ENCODE assay signal across 21 mouse cellular contexts in genomic region chr6:6877346-6877910, GRCm38 (mm10). TPM values are rescaled to one million over a fixed set of nuclear protein-coding genes. Genes with fewer than 3 reads are reported as not detected.
A peak's percentile ranks its signal among the peaks of the same experiment; 100 is the strongest.
DNase-seq lines count a peak whose midpoint lies in the region; ATAC-seq and TF ChIP-seq lines count a peak whose summit lies in the region.
"Had no signal": no experiment of that assay in that cellular context is flagged by ENCODE, and none has a peak within 500 bp of the region (broad histone marks: within the 10 kb centered on the region; RNA-seq: fewer than 3 reads in every experiment).

No protein-coding gene starts in this region.

- 8% methylated on average over 5 of the region's 5 CpGs for WGBS in midbrain, embryonic 11.5 days
- WGBS in midbrain, embryonic 10.5 days = 9% methylated on average over 5 of the region's 5 CpGs
- 18% methylated on average over 5 of the region's 5 CpGs for WGBS in embryonic facial prominence, embryonic 11.5 days
- 14% methylated on average over 5 of the region's 5 CpGs for WGBS in forebrain, embryonic 16.5 days
- 12% methylated on average over 5 of the region's 5 CpGs for WGBS in stomach, postnatal 0 days

- no peak overlapping the region for H3K9ac ChIP-seq in midbrain, embryonic 11.5 days (ENCODE audit: low read length)
- H3K9ac ChIP-seq in embryonic facial prominence, embryonic 11.5 days (replicated peaks; ENCODE audit: low read length) = no peak overlapping the region; the same call in 1 of the 2 replicates
- H3K9ac ChIP-seq in forebrain, embryonic 16.5 days (replicated peaks; ENCODE audit: low read depth, low read length) = 0 out of 2 replicates have a peak overlapping the region, but pooled peaks have one; percentile 35
- H3K9ac ChIP-seq in stomach, postnatal 0 days (ENCODE audit: low read length) = no peak overlapping the region
- H3K9ac ChIP-seq: heart, embryonic 13.5 days; hindbrain, embryonic 12.5 days; kidney, embryonic 15.5 days; liver, embryonic 13.5 days; lung, embryonic 14.5 days had no signal

- H3K36me3 ChIP-seq in midbrain, embryonic 11.5 days (ENCODE audit: control insufficient read depth, insufficient read depth, low read length) = no peaks in the 10 kb centered on the region
- no peaks in the 10 kb centered on the region for H3K36me3 ChIP-seq in midbrain, embryonic 10.5 days
- H3K36me3 ChIP-seq in embryonic facial prominence, embryonic 11.5 days (replicated peaks; ENCODE audit: control insufficient read depth, insufficient read depth, low read depth, low read length) = no peaks in the 10 kb centered on the region
- H3K36me3 ChIP-seq in forebrain, embryonic 16.5 days (ENCODE audit: control insufficient read depth, insufficient read depth) = no peaks in the 10 kb centered on the region
- no peaks in the 10 kb centered on the region for H3K36me3 ChIP-seq in stomach, postnatal 0 days (ENCODE audit: control insufficient read depth, insufficient read depth, low read length)
- H3K36me3 ChIP-seq: G1E; heart, embryonic 13.5 days; hindbrain, embryonic 12.5 days; kidney, embryonic 15.5 days; liver, embryonic 13.5 days had no signal

- H3K27me3 ChIP-seq in midbrain, embryonic 11.5 days (ENCODE audit: control insufficient read depth, insufficient read depth, low read length) = peaks cover 97% of the 10 kb centered on the region
- H3K27me3 ChIP-seq in midbrain, embryonic 10.5 days (ENCODE audit: low read depth, poor library complexity, severe bottlenecking) = peaks cover 100% of the 10 kb centered on the region
- peaks cover 39% of the 10 kb centered on the region for H3K27me3 ChIP-seq in embryonic facial prominence, embryonic 11.5 days (ENCODE audit: control insufficient read depth, insufficient read depth, low read length)
- H3K27me3 ChIP-seq in forebrain, embryonic 16.5 days (replicated peaks; ENCODE audit: control insufficient read depth, insufficient read depth, low read length) = peaks cover 33% of the 10 kb centered on the region
- peaks cover 22% of the 10 kb centered on the region for H3K27me3 ChIP-seq in stomach, postnatal 0 days (ENCODE audit: control insufficient read depth, insufficient read depth, low read length)
- H3K27me3 ChIP-seq: CH12.LX had no signal

- TF ChIP-seq EP300 in stomach, postnatal 0 days (optimal IDR thresholded peaks at IDR 0.05) = no peak

- DNase-seq in midbrain, embryonic 11.5 days (ENCODE audit: low spot score, missing footprints) = peak; percentile 92
- no peak for DNase-seq in midbrain, embryonic 10.5 days (ENCODE audit: low spot score)
- peak; percentile 13 for DNase-seq in embryo, embryonic 11 days
- peak; percentile 12 for DNase-seq in embryonic facial prominence, embryonic 11.5 days (ENCODE audit: low spot score)
- DNase-seq in stomach, postnatal 0 days (ENCODE audit: low spot score) = no peak
- DNase-seq in right cerebral cortex, adult 18-20 months = no peak
- DNase-seq: adrenal gland, adult 2 months; B cell, adult 2 months; cerebellum, adult 11-12 months; gastrocnemius, postnatal 14 days; heart, postnatal 14 days; kidney, adult 11 months; liver, embryonic 13.5 days; lung, embryonic 14.5 days; thymus, adult 2 months had no signal

- no peaks in the 10 kb centered on the region for H3K9me3 ChIP-seq in midbrain, embryonic 11.5 days (ENCODE audit: control insufficient read depth, low read length)
- no peaks in the 10 kb centered on the region for H3K9me3 ChIP-seq in midbrain, embryonic 10.5 days (replicated peaks)
- no peaks in the 10 kb centered on the region for H3K9me3 ChIP-seq in embryonic facial prominence, embryonic 11.5 days (replicated peaks; ENCODE audit: control insufficient read depth, low read length)
- no peaks in the 10 kb centered on the region for H3K9me3 ChIP-seq in forebrain, embryonic 16.5 days (ENCODE audit: control insufficient read depth, low read length)
- no peaks in the 10 kb centered on the region for H3K9me3 ChIP-seq in stomach, postnatal 0 days (ENCODE audit: control insufficient read depth, low read length)
- H3K9me3 ChIP-seq: G1E; heart, embryonic 13.5 days; hindbrain, embryonic 12.5 days; kidney, embryonic 15.5 days; liver, embryonic 13.5 days had no signal

- ATAC-seq in midbrain, embryonic 11.5 days (ENCODE audit: low FRiP score) = no peak
- ATAC-seq in embryonic facial prominence, embryonic 11.5 days (replicated peaks; ENCODE audit: insufficient number of reproducible peaks, low FRiP score, low TSS enrichment, low read depth) = no peak
- ATAC-seq in forebrain, embryonic 16.5 days = no peak
- no peak for ATAC-seq in stomach, postnatal 0 days (ENCODE audit: low FRiP score, low TSS enrichment)

- no peak overlapping the region for H3K4me2 ChIP-seq in midbrain, embryonic 11.5 days
- H3K4me2 ChIP-seq in embryonic facial prominence, embryonic 11.5 days (ENCODE audit: low read depth, low read length) = peak overlapping the region; percentile 25; the same call in 1 of the 2 replicates
- H3K4me2 ChIP-seq in forebrain, embryonic 16.5 days (ENCODE audit: low read length) = peak overlapping the region; percentile 48
- H3K4me2 ChIP-seq in stomach, postnatal 0 days (replicated peaks; ENCODE audit: low read depth) = no peak overlapping the region
- H3K4me2 ChIP-seq: heart, embryonic 13.5 days; kidney, embryonic 15.5 days; liver, embryonic 13.5 days; lung, embryonic 14.5 days had no signal

- H3K4me3 ChIP-seq in midbrain, embryonic 11.5 days (ENCODE audit: low read depth, low read length) = no peak overlapping the region
- H3K4me3 ChIP-seq in midbrain, embryonic 10.5 days = no peak overlapping the region
- peak overlapping the region; percentile 66; the same call in 1 of the 2 replicates for H3K4me3 ChIP-seq in embryonic facial prominence, embryonic 11.5 days (ENCODE audit: low read depth, low read length)
- peak overlapping the region; percentile 74 for H3K4me3 ChIP-seq in forebrain, embryonic 16.5 days (replicated peaks; ENCODE audit: low read length)
- H3K4me3 ChIP-seq in stomach, postnatal 0 days (ENCODE audit: low read depth, low read length) = no peak overlapping the region
- H3K4me3 ChIP-seq: heart, embryonic 13.5 days; kidney, embryonic 15.5 days; liver, embryonic 13.5 days had no signal

- TF ChIP-seq CTCF in stomach, postnatal 0 days (IDR thresholded peaks at IDR 0.05; ENCODE audit: low read depth) = no peak

- peaks cover 9% of the 10 kb centered on the region; the same call in 1 of the 2 replicates for H3K4me1 ChIP-seq in midbrain, embryonic 11.5 days (ENCODE audit: control insufficient read depth, insufficient read depth, low read length)
- H3K4me1 ChIP-seq in midbrain, embryonic 10.5 days = peaks cover 48% of the 10 kb centered on the region
- peaks cover 2% of the 10 kb centered on the region; the same call in 1 of the 2 replicates for H3K4me1 ChIP-seq in embryonic facial prominence, embryonic 11.5 days (ENCODE audit: control insufficient read depth, insufficient read depth, low read length)
- peaks cover 24% of the 10 kb centered on the region for H3K4me1 ChIP-seq in forebrain, embryonic 16.5 days (replicated peaks; ENCODE audit: control insufficient read depth, insufficient read depth, low read length)
- 0 out of 2 replicates have a peak, but pooled peaks cover 3% of the 10 kb centered on the region for H3K4me1 ChIP-seq in stomach, postnatal 0 days (replicated peaks; ENCODE audit: control insufficient read depth, insufficient read depth)
- H3K4me1 ChIP-seq: liver, embryonic 13.5 days had no signal

- no peak overlapping the region for H3K27ac ChIP-seq in midbrain, embryonic 11.5 days (ENCODE audit: low read depth, low read length)
- H3K27ac ChIP-seq in midbrain, embryonic 10.5 days (replicated peaks) = no peak overlapping the region
- H3K27ac ChIP-seq in embryonic facial prominence, embryonic 11.5 days (replicated peaks; ENCODE audit: low read depth, low read length) = no peak overlapping the region
- peak overlapping the region; percentile 94 for H3K27ac ChIP-seq in forebrain, embryonic 16.5 days (ENCODE audit: low read length)
- H3K27ac ChIP-seq in stomach, postnatal 0 days (replicated peaks) = no peak overlapping the region
- H3K27ac ChIP-seq: heart, embryonic 13.5 days; hindbrain, embryonic 12.5 days; kidney, embryonic 15.5 days; liver, embryonic 13.5 days had no signal

RNA-seq across cellular contexts. Expression of gene Dlx5, which starts 4.5 kb away (rescaled TPM):
- polyA plus RNA-seq in midbrain, embryonic 11.5 days (2014; fragmentation: Nextera tagmentation; extraction: Ambion mirVana) = 5.2 and 7.7 TPM in 2 replicates
- polyA plus RNA-seq in midbrain, embryonic 10.5 days (2016; fragmentation: Nextera tagmentation; extraction: Ambion mirVana) = 4.5 and 8.9 TPM in 2 replicates
- 54.5 and 63.8 TPM in 2 replicates for polyA plus RNA-seq in embryonic facial prominence, embryonic 11.5 days (2014; fragmentation: Nextera tagmentation; extraction: Ambion mirVana)
- polyA plus RNA-seq in forebrain, embryonic 16.5 days (2015; fragmentation: Nextera tagmentation; extraction: Ambion mirVana) = 74.3 and 75.7 TPM in 2 replicates
- 6.2 and 7.1 TPM in 2 replicates for polyA plus RNA-seq in stomach, postnatal 0 days (2015; fragmentation: Nextera tagmentation; extraction: Ambion mirVana)
- polyA plus RNA-seq: G1E; liver, embryonic 13.5 days had no signal

RNA-seq across cellular contexts. Expression of gene Dlx6, which starts 14.3 kb away (rescaled TPM):
- 0.33 and 0.81 TPM in 2 replicates for polyA plus RNA-seq in midbrain, embryonic 11.5 days (2014; fragmentation: Nextera tagmentation; extraction: Ambion mirVana)
- polyA plus RNA-seq in midbrain, embryonic 10.5 days (2016; fragmentation: Nextera tagmentation; extraction: Ambion mirVana) = 0.48 and 0.79 TPM in 2 replicates
- 3.2 and 5.1 TPM in 2 replicates for polyA plus RNA-seq in embryonic facial prominence, embryonic 11.5 days (2014; fragmentation: Nextera tagmentation; extraction: Ambion mirVana)
- polyA plus RNA-seq in forebrain, embryonic 16.5 days (2015; fragmentation: Nextera tagmentation; extraction: Ambion mirVana) = 7.2 and 12.6 TPM in 2 replicates
- 0.12 TPM in 1 of 2 replicates, not detected in the other for polyA plus RNA-seq in stomach, postnatal 0 days (2015; fragmentation: Nextera tagmentation; extraction: Ambion mirVana)
- polyA plus RNA-seq: adrenal gland, adult 2 months; G1E; heart, embryonic 13.5 days; kidney, embryonic 15.5 days; liver, embryonic 13.5 days; lung, embryonic 14.5 days; thymus, adult 2 months had no signal

Comparison
In these comparisons a context has a peak if more than half of its experiments do, and no peak if none do; other contexts are left out.
1. DNase-seq: peak in midbrain, embryonic 11.5 days (single experiment), embryo, embryonic 11 days (single experiment) and embryonic facial prominence, embryonic 11.5 days (single experiment); none in midbrain, embryonic 10.5 days (single experiment), stomach, postnatal 0 days (single experiment) and right cerebral cortex, adult 18-20 months (single experiment).
2. H3K4me2 ChIP-seq: peak in embryonic facial prominence, embryonic 11.5 days (single experiment) and forebrain, embryonic 16.5 days (single experiment); none in midbrain, embryonic 11.5 days (single experiment) and stomach, postnatal 0 days (single experiment).
3. H3K4me3 ChIP-seq: peak in embryonic facial prominence, embryonic 11.5 days (single experiment) and forebrain, embryonic 16.5 days (single experiment); none in midbrain, embryonic 11.5 days (single experiment), midbrain, embryonic 10.5 days (single experiment) and stomach, postnatal 0 days (single experiment).